Mouse (Mus musculus): ENCODE data around the gene Crtac1.

DNA sequence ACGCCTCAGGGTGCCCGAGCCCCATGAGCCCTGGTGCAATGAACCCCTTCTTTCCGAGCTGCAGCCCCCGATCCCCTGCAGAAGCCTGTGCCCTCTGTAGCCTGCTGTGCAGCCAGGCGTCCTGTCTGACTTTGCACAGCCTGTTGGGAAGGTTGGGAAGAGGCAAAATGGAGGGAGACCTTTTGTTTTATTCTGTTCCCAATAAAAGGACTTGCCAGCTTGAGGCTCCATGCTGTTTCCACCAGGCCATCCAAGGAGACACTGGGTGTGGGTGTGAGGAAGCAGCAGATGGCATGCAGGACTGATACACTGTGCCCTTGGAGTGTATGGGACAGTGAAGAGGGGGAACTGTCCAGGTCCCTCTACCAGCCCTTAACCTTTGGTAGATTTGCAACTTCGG, 161.5 kb downstream of the Crtac1 start:
- TF ChIP-seq TAL1 (IDR thresholded peaks at IDR 0.05; ENCODE audit: low read length) (no peak), GATA1 (IDR thresholded peaks at IDR 0.05; ENCODE audit: low read length) (no peak)

Measured in erythroblast, embryonic 14.5 days (primary cell).